Mouse (Mus musculus): ENCODE measurements at regions not wholly inside any gene's neighbourhood (a gene's known extent, or its start where the extent isn't known, plus 50 kb on each side); places are given as distances from the start of the nearest gene placed in this dataset.

- no peak for DNase-seq (ENCODE audit: low spot score)
- 76% methylated on average over 6 of the region's 6 CpGs for WGBS
- ATAC-seq (replicated peaks; ENCODE audit: low FRiP score), result no peak
- Histone ChIP-seq H3K4me1 (replicated peaks; ENCODE audit: control insufficient read depth, insufficient read depth, low read length) (no peaks in the 10 kb centered on the region), H3K4me2 (ENCODE audit: low read depth, low read length, severe bottlenecking) (no peak overlapping the region), H3K27ac (ENCODE audit: low read depth, low read length) (no peak overlapping the region), H3K27me3 (ENCODE audit: control insufficient read depth, insufficient read depth, low read length) (no peaks in the 10 kb centered on the region), H3K36me3 (ENCODE audit: control insufficient read depth, insufficient read depth, low read length) (no peaks in the 10 kb centered on the region), H3K4me3 (ENCODE audit: low read depth, low read length) (no peak overlapping the region), H3K9me3 (ENCODE audit: control insufficient read depth, low read length) (no peaks in the 10 kb centered on the region), H3K9ac (ENCODE audit: low read length) (no peak overlapping the region)
These were observed 64.0 kb upstream of the Bmp4 start for GRCm38 (mm10) chr14:46454500-46454899.

- Histone ChIP-seq H3K4me2 (ENCODE audit: low read depth, low read length, severe bottlenecking) (no peak overlapping the region), H3K9ac (ENCODE audit: low read length) (no peak overlapping the region), H3K27ac (ENCODE audit: low read depth, low read length) (no peak overlapping the region), H3K27me3 (ENCODE audit: control insufficient read depth, insufficient read depth, low read length) (no peaks in the 10 kb centered on the region), H3K36me3 (ENCODE audit: control insufficient read depth, insufficient read depth, low read length) (no peaks in the 10 kb centered on the region), H3K4me1 (replicated peaks; ENCODE audit: control insufficient read depth, insufficient read depth, low read length) (no peaks in the 10 kb centered on the region; the same call in 1 of the 2 replicates), H3K4me3 (ENCODE audit: low read depth, low read length) (no peak overlapping the region), H3K9me3 (ENCODE audit: control insufficient read depth, low read length) (no peaks in the 10 kb centered on the region)
- DNase-seq (ENCODE audit: low spot score) (no peak), ATAC-seq (replicated peaks; ENCODE audit: low FRiP score) (no peak)
- WGBS, result 90% methylated on average over 6 of the region's 6 CpGs
These were observed 51.2 kb upstream of the Bmp4 start for GRCm38 (mm10) chr14:46441696-46442095.

All from forebrain, embryonic 11.5 days (tissue).